Comparison of ENCODE assay signal across 24 mouse cellular contexts in the genomic region with DNA sequence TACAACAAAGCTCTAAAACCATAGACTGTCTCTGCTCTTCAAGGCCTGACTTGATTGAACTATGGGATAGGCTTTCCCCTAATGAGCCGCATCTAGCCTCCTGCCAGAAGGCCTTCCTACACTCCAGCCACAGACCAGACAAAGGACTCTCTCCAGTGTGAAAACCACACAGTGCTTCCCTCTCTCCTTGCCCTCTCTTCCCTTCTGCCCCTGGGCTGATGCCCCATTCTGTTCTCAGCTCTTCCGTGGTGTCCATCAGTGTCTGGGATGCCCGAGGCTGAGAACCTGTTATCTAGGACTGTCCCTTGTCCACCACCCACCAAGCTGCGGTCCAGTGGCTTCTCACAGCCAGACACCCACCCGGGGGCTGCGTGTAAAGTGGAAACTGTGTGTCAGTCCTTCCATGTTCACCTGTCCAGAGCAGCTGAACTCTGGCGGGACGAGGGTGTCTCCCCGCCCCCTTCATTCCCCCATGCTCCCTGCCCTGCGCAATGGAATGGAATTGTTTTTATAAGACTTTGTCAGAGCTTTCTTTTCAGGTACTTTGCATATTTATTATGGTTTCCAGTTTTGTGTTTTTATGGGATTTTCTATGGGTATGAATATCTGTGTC.
DNase-seq lines count a peak whose midpoint lies in the region; ATAC-seq and TF ChIP-seq lines count a peak whose summit lies in the region.
"Had no signal": no experiment of that assay in that cellular context is flagged by ENCODE, and none has a peak within 500 bp of the region (broad histone marks: within the 10 kb centered on the region; RNA-seq: fewer than 3 reads in every experiment).

No protein-coding gene starts in this region.

- no peaks in the 10 kb centered on the region for H3K36me3 ChIP-seq in embryonic facial prominence, embryonic 12.5 days
- H3K36me3 ChIP-seq in embryonic facial prominence, embryonic 10.5 days (replicated peaks) = no peaks in the 10 kb centered on the region
- H3K36me3 ChIP-seq in midbrain, embryonic 13.5 days = no peaks in the 10 kb centered on the region
- H3K36me3 ChIP-seq in midbrain, embryonic 16.5 days (ENCODE audit: control insufficient read depth, insufficient read depth, low read length) = no peaks in the 10 kb centered on the region
- H3K36me3 ChIP-seq: embryonic facial prominence, embryonic 13.5 days; forebrain, embryonic 12.5 days; forebrain, embryonic 15.5 days; G1E; heart, embryonic 10.5 days; heart, embryonic 13.5 days; hindbrain, embryonic 12.5 days; hindbrain, embryonic 15.5 days had no signal

- no peak for DNase-seq in embryonic facial prominence, embryonic 10.5 days (ENCODE audit: low spot score)
- DNase-seq in left cerebral cortex, postnatal 4 days = peak; percentile 2
- no peak for DNase-seq in left cerebral cortex, adult 2 months (ENCODE audit: extremely low spot score in 1 of 2, low spot score in 2 of 2)
- DNase-seq: adrenal gland, postnatal 10 days; adrenal gland, postnatal 36 days; cerebellum, adult 18-20 months; cerebellum, adult 9-10 months; cerebellum, postnatal 14 days; gastrocnemius, postnatal 25 days; heart, adult 2 months; heart, postnatal 14 days had no signal

- H3K9me3 ChIP-seq in embryonic facial prominence, embryonic 12.5 days = no peaks in the 10 kb centered on the region
- H3K9me3 ChIP-seq in embryonic facial prominence, embryonic 10.5 days = no peaks in the 10 kb centered on the region
- H3K9me3 ChIP-seq in midbrain, embryonic 13.5 days = no peaks in the 10 kb centered on the region
- no peaks in the 10 kb centered on the region for H3K9me3 ChIP-seq in midbrain, embryonic 16.5 days (replicated peaks; ENCODE audit: control insufficient read depth, low read length, poor library complexity, severe bottlenecking)
- H3K9me3 ChIP-seq: embryonic facial prominence, embryonic 13.5 days; forebrain, embryonic 12.5 days; forebrain, embryonic 15.5 days; G1E; heart, embryonic 10.5 days; heart, embryonic 13.5 days; hindbrain, embryonic 12.5 days; hindbrain, embryonic 15.5 days had no signal

- 93% methylated on average over 10 of the region's 10 CpGs for WGBS in embryonic facial prominence, embryonic 12.5 days
- 91% methylated on average over 10 of the region's 10 CpGs for WGBS in embryonic facial prominence, embryonic 10.5 days
- 94% methylated on average over 10 of the region's 10 CpGs for WGBS in midbrain, embryonic 13.5 days
- WGBS in midbrain, embryonic 16.5 days = 91% methylated on average over 10 of the region's 10 CpGs

- no peaks in the 10 kb centered on the region for H3K27me3 ChIP-seq in embryonic facial prominence, embryonic 12.5 days
- no peaks in the 10 kb centered on the region for H3K27me3 ChIP-seq in embryonic facial prominence, embryonic 10.5 days (replicated peaks; ENCODE audit: low read depth, poor library complexity, severe bottlenecking)
- no peaks in the 10 kb centered on the region for H3K27me3 ChIP-seq in midbrain, embryonic 13.5 days
- H3K27me3 ChIP-seq in midbrain, embryonic 16.5 days (ENCODE audit: control insufficient read depth, insufficient read depth, low read depth, low read length) = no peaks in the 10 kb centered on the region
- H3K27me3 ChIP-seq: embryonic facial prominence, embryonic 13.5 days; forebrain, embryonic 12.5 days; forebrain, embryonic 15.5 days; heart, embryonic 13.5 days; hindbrain, embryonic 12.5 days; hindbrain, embryonic 15.5 days; Patski had no signal

- no peak overlapping the region for H3K9ac ChIP-seq in embryonic facial prominence, embryonic 12.5 days
- H3K9ac ChIP-seq in midbrain, embryonic 13.5 days (replicated peaks) = no peak overlapping the region
- H3K9ac ChIP-seq in midbrain, embryonic 16.5 days (ENCODE audit: low read depth, low read length) = no peak overlapping the region
- H3K9ac ChIP-seq: embryonic facial prominence, embryonic 13.5 days; forebrain, embryonic 12.5 days; forebrain, embryonic 15.5 days; heart, embryonic 13.5 days; hindbrain, embryonic 12.5 days; hindbrain, embryonic 15.5 days had no signal

- no peak overlapping the region for H3K4me3 ChIP-seq in embryonic facial prominence, embryonic 12.5 days
- no peak overlapping the region for H3K4me3 ChIP-seq in embryonic facial prominence, embryonic 10.5 days
- H3K4me3 ChIP-seq in left cerebral cortex, adult 2 months = no peak overlapping the region
- H3K4me3 ChIP-seq in midbrain, embryonic 13.5 days (replicated peaks) = no peak overlapping the region
- H3K4me3 ChIP-seq in midbrain, embryonic 16.5 days (ENCODE audit: low read depth, low read length) = no peak overlapping the region
- H3K4me3 ChIP-seq: embryonic facial prominence, embryonic 13.5 days; erythroblast, embryonic 14.5 days; forebrain, embryonic 12.5 days; forebrain, embryonic 15.5 days; heart, adult 2 months; heart, embryonic 10.5 days; heart, embryonic 13.5 days; hindbrain, embryonic 12.5 days; hindbrain, embryonic 15.5 days had no signal

- no peak for TF ChIP-seq CTCF in left cerebral cortex, adult 2 months (IDR thresholded peaks at IDR 0.05)

- no peaks in the 10 kb centered on the region for H3K4me1 ChIP-seq in embryonic facial prominence, embryonic 12.5 days
- peaks cover 8% of the 10 kb centered on the region for H3K4me1 ChIP-seq in embryonic facial prominence, embryonic 10.5 days
- no peaks in the 10 kb centered on the region for H3K4me1 ChIP-seq in midbrain, embryonic 13.5 days (replicated peaks)
- H3K4me1 ChIP-seq in midbrain, embryonic 16.5 days (ENCODE audit: control insufficient read depth, insufficient read depth, low read length) = no peaks in the 10 kb centered on the region
- H3K4me1 ChIP-seq: forebrain, embryonic 12.5 days; forebrain, embryonic 15.5 days; heart, embryonic 10.5 days; heart, embryonic 13.5 days; hindbrain, embryonic 12.5 days; hindbrain, embryonic 15.5 days had no signal

- intact Hi-C loops in left cerebral cortex, postnatal 4 days (cut with DNase I) = no loop called here
- intact Hi-C loops in left cerebral cortex, adult 2 months (cut with DNase I) = no loop called here

- H3K27ac ChIP-seq in embryonic facial prominence, embryonic 12.5 days = no peak overlapping the region
- no peak overlapping the region for H3K27ac ChIP-seq in embryonic facial prominence, embryonic 10.5 days (replicated peaks)
- no peak overlapping the region for H3K27ac ChIP-seq in left cerebral cortex, adult 2 months
- no peak overlapping the region for H3K27ac ChIP-seq in midbrain, embryonic 13.5 days
- no peak overlapping the region for H3K27ac ChIP-seq in midbrain, embryonic 16.5 days (ENCODE audit: low read length)
- H3K27ac ChIP-seq: embryonic facial prominence, embryonic 13.5 days; forebrain, embryonic 12.5 days; forebrain, embryonic 15.5 days; heart, adult 2 months; heart, embryonic 10.5 days; heart, embryonic 13.5 days; hindbrain, embryonic 12.5 days; hindbrain, embryonic 15.5 days had no signal

- H3K4me2 ChIP-seq in embryonic facial prominence, embryonic 12.5 days (replicated peaks) = no peak overlapping the region
- no peak overlapping the region for H3K4me2 ChIP-seq in midbrain, embryonic 13.5 days (replicated peaks)
- no peak overlapping the region for H3K4me2 ChIP-seq in midbrain, embryonic 16.5 days (ENCODE audit: low read length)
- H3K4me2 ChIP-seq: embryonic facial prominence, embryonic 13.5 days; forebrain, embryonic 12.5 days; forebrain, embryonic 15.5 days; heart, embryonic 13.5 days; hindbrain, embryonic 12.5 days; hindbrain, embryonic 15.5 days had no signal

- 0 out of 2 replicates have a peak, but pooled peaks have one; percentile 15 for ATAC-seq in embryonic facial prominence, embryonic 12.5 days (ENCODE audit: insufficient number of reproducible peaks, insufficient read depth, low FRiP score, low TSS enrichment)
- 0 out of 2 replicates have a peak, but pooled peaks have one; percentile 4 for ATAC-seq in midbrain, embryonic 13.5 days
- no peak for ATAC-seq in midbrain, embryonic 16.5 days
- ATAC-seq: forebrain, embryonic 15.5 days; Patski had no signal
